Mouse (Mus musculus) bone marrow macrophage, adult 2 months (primary cell): ENCODE results near the gene Ypel5. TPM values are rescaled to one million over a fixed set of nuclear protein-coding genes. Genes with fewer than 3 reads are reported as not detected.
A peak's percentile ranks its signal among the peaks of the same experiment; 100 is the strongest.

ENCODE experiments used
- H3K27ac ChIP-seq: 2 replicates; pipeline ENCODE4 v1.5.1; 2012; ENCODE audit warnings: low read depth, low read length; ENCODE audit not compliant: insufficient read depth
- H3K4me1 ChIP-seq: 2 replicates; pipeline ENCODE4 v1.6.1; 2012; ENCODE audit warnings: low read length; ENCODE audit not compliant: control insufficient read depth, insufficient read depth
- H3K4me3 ChIP-seq: 2 replicates; pipeline ENCODE4 v1.5.1; 2012; ENCODE audit warnings: mild to moderate bottlenecking, low read length, moderate library complexity; ENCODE audit not compliant: insufficient read depth
- CTCF ChIP-seq: IDR thresholded peaks from 2 replicates; pipeline ENCODE4 v1.5.1; 2012; ENCODE audit warnings: low read depth, mild to moderate bottlenecking, low read length, moderate library complexity
- POLR2A ChIP-seq: IDR thresholded peaks from 2 replicates; pipeline ENCODE4 v1.6.1; 2012; ENCODE audit warnings: mild to moderate bottlenecking, low read depth, low read length, borderline replicate concordance
- polyA plus RNA-seq: library from polyadenylated mRNA; stranded (reverse); fragments of >200 nt; gene quantifications from 2 replicates; pipeline ENCODE4 v1.2.4, GENCODE M21; 2012; ENCODE audit not compliant: missing spikeins, insufficient read depth, insufficient read length

Ypel5 gene
- 85.2 and 88.3 TPM in 2 replicates for polyA plus RNA-seq

GRCm38 (mm10) chr17:72836158-72837115, at the start of gene Ypel5:
Gene Ypel5 (plus strand): TSS chr17:72836453.
- peak within 1 kb of the TSS; percentile 68 for H3K4me3 ChIP-seq
- H3K4me1 ChIP-seq: peaks cover 20% of the 10 kb centered on the region

GRCm38 (mm10) chr17:72787886-72788436, 48.3 kb upstream of the Ypel5 start:
- TF ChIP-seq POLR2A (no peak), CTCF (no peak)
- Histone ChIP-seq H3K4me1 (peaks cover 36% of the 10 kb centered on the region), H3K27ac (peak overlapping the region; percentile 85), H3K4me3 (0 out of 2 replicates have a peak overlapping the region, but pooled peaks have one; percentile 9)

More at GRCm38 (mm10) chr17:72836158-72837115, at the start of gene Ypel5:
- no peak for TF ChIP-seq POLR2A
- no peak for TF ChIP-seq CTCF
- H3K27ac ChIP-seq: peak within 1 kb of the TSS; percentile 88

GRCm38 (mm10) chr17:72793278-72793677, 43.0 kb upstream of the Ypel5 start:
- H3K4me3 ChIP-seq: no peak overlapping the region
- H3K27ac ChIP-seq: no peak overlapping the region
- TF ChIP-seq CTCF (no peak), POLR2A (no peak)
- H3K4me1 ChIP-seq: peaks cover 30% of the 10 kb centered on the region

GRCm38 (mm10) chr17:72794660-72795059, 41.6 kb upstream of the Ypel5 start:
- H3K4me3 ChIP-seq: no peak overlapping the region
- H3K4me1 ChIP-seq: peaks cover 22% of the 10 kb centered on the region
- TF ChIP-seq POLR2A (no peak), CTCF (no peak)
- no peak overlapping the region for H3K27ac ChIP-seq

- peaks cover 22% of the 10 kb centered on the region for H3K4me1 ChIP-seq
- peak overlapping the region; percentile 16; the same call in 1 of the 2 replicates for H3K27ac ChIP-seq
- H3K4me3 ChIP-seq: no peak overlapping the region
- TF ChIP-seq POLR2A (no peak), CTCF (no peak)
Observed at GRCm38 (mm10) chr17:72795392-72796047, 40.7 kb upstream of the Ypel5 start.

GRCm38 (mm10) chr17:72796506-72796905, 39.7 kb upstream of the Ypel5 start:
- TF ChIP-seq CTCF (peak; percentile 36; the same call in 1 of the 2 replicates), POLR2A (no peak)
- peaks cover 22% of the 10 kb centered on the region for H3K4me1 ChIP-seq

GRCm38 (mm10) chr17:72797867-72798266, 38.4 kb upstream of the Ypel5 start:
- Histone ChIP-seq H3K4me3 (no peak overlapping the region), H3K4me1 (peaks cover 18% of the 10 kb centered on the region), H3K27ac (no peak overlapping the region)
- TF ChIP-seq POLR2A: no peak
- TF ChIP-seq CTCF: no peak

More at GRCm38 (mm10) chr17:72796506-72796905, 39.7 kb upstream of the Ypel5 start:
- Histone ChIP-seq H3K4me3 (no peak overlapping the region), H3K27ac (no peak overlapping the region)

- TF ChIP-seq POLR2A (no peak), CTCF (no peak)
- Histone ChIP-seq H3K4me1 (no peaks in the 10 kb centered on the region), H3K27ac (no peak overlapping the region), H3K4me3 (no peak overlapping the region)
Observed at GRCm38 (mm10) chr17:72809942-72810654, 26.2 kb upstream of the Ypel5 start.

GRCm38 (mm10) chr17:72813419-72814315, 22.6 kb upstream of the Ypel5 start:
- TF ChIP-seq POLR2A: no peak
- peak; percentile 83 for TF ChIP-seq CTCF
- no peaks in the 10 kb centered on the region for H3K4me1 ChIP-seq
- H3K4me3 ChIP-seq: no peak overlapping the region
- no peak overlapping the region for H3K27ac ChIP-seq
